Mouse (Mus musculus): ENCODE results near the gene Usp5. TPM values are rescaled to one million over a fixed set of nuclear protein-coding genes. Genes with fewer than 3 reads are reported as not detected.
A peak's percentile ranks its signal among the peaks of the same experiment; 100 is the strongest.
"Not testable (repeated sequence)": the region's sequence is repeated elsewhere in the genome, so short reads cannot be mapped to it uniquely, and the experiment has no call there.

Usp5 gene
- polyA plus RNA-seq, 1 experiment: 65.0 TPM

- Histone ChIP-seq H3K27ac (ENCODE audit: insufficient read depth, low read depth, low read length) (no peak within 1 kb of the TSS), H3K4me1 (ENCODE audit: control insufficient read depth, insufficient read depth, low read length) (peaks cover 20% of the 10 kb centered on the region), H3K4me3 (ENCODE audit: insufficient read depth, low read length) (no peak within 1 kb of the TSS)
- TF ChIP-seq CTCF (IDR thresholded peaks at IDR 0.05; ENCODE audit: low read depth, low read length) (no peak), POLR2A (IDR thresholded peaks at IDR 0.05; ENCODE audit: borderline replicate concordance, low read depth, low read length) (no peak)
Observed at GRCm38 (mm10) chr6:124840241-124841167, 11.2 kb upstream of the Usp5 start, which contains the start of gene Gnb3. Gene Gnb3, minus strand, starts transcription at chr6:124840275.

GRCm38 (mm10) chr6:124839805-124840204, 10.5 kb upstream of the Usp5 start:
- H3K27ac ChIP-seq (ENCODE audit: insufficient read depth, low read depth, low read length): no peak overlapping the region
- H3K4me3 ChIP-seq (ENCODE audit: insufficient read depth, low read length): no peak overlapping the region
- H3K4me1 ChIP-seq (ENCODE audit: control insufficient read depth, insufficient read depth, low read length): peaks cover 27% of the 10 kb centered on the region
- TF ChIP-seq CTCF (IDR thresholded peaks at IDR 0.05; ENCODE audit: low read depth, low read length) (no peak), POLR2A (IDR thresholded peaks at IDR 0.05; ENCODE audit: borderline replicate concordance, low read depth, low read length) (no peak)

- H3K27ac ChIP-seq (ENCODE audit: insufficient read depth, low read depth, low read length): no peak overlapping the region
- peaks cover 37% of the 10 kb centered on the region for H3K4me1 ChIP-seq (ENCODE audit: control insufficient read depth, insufficient read depth, low read length)
- no peak for TF ChIP-seq CTCF (IDR thresholded peaks at IDR 0.05; ENCODE audit: low read depth, low read length)
- no peak for TF ChIP-seq POLR2A (IDR thresholded peaks at IDR 0.05; ENCODE audit: borderline replicate concordance, low read depth, low read length)
- no peak overlapping the region for H3K4me3 ChIP-seq (ENCODE audit: insufficient read depth, low read length)
Observed at GRCm38 (mm10) chr6:124836411-124836810, 7.1 kb upstream of the Usp5 start.

- peaks cover 37% of the 10 kb centered on the region for H3K4me1 ChIP-seq (ENCODE audit: control insufficient read depth, insufficient read depth, low read length)
- H3K4me3 ChIP-seq (ENCODE audit: insufficient read depth, low read length): no peak overlapping the region
- peak overlapping the region; percentile 91; the same call in 1 of the 2 replicates for H3K27ac ChIP-seq (ENCODE audit: insufficient read depth, low read depth, low read length)
- TF ChIP-seq CTCF (IDR thresholded peaks at IDR 0.05; ENCODE audit: low read depth, low read length): no peak
- TF ChIP-seq POLR2A (IDR thresholded peaks at IDR 0.05; ENCODE audit: borderline replicate concordance, low read depth, low read length): no peak
Observed at GRCm38 (mm10) chr6:124835531-124835930, 6.2 kb upstream of the Usp5 start.

GRCm38 (mm10) chr6:124834512-124835081, 5.3 kb upstream of the Usp5 start:
- Histone ChIP-seq H3K4me1 (ENCODE audit: control insufficient read depth, insufficient read depth, low read length) (peaks cover 31% of the 10 kb centered on the region), H3K4me3 (ENCODE audit: insufficient read depth, low read length) (0 out of 2 replicates have a peak overlapping the region, but pooled peaks have one; percentile 23), H3K27ac (ENCODE audit: insufficient read depth, low read depth, low read length) (peak overlapping the region; percentile 91)
- TF ChIP-seq POLR2A (IDR thresholded peaks at IDR 0.05; ENCODE audit: borderline replicate concordance, low read depth, low read length): 0 out of 2 replicates have a peak, but pooled peaks have one; percentile 24
- TF ChIP-seq CTCF (IDR thresholded peaks at IDR 0.05; ENCODE audit: low read depth, low read length): no peak

GRCm38 (mm10) chr6:124831649-124832048, 2.4 kb upstream of the Usp5 start:
- Histone ChIP-seq H3K4me1 (ENCODE audit: control insufficient read depth, insufficient read depth, low read length) (peaks cover 32% of the 10 kb centered on the region), H3K27ac (ENCODE audit: insufficient read depth, low read depth, low read length) (no peak overlapping the region), H3K4me3 (ENCODE audit: insufficient read depth, low read length) (no peak overlapping the region)
- TF ChIP-seq CTCF (IDR thresholded peaks at IDR 0.05; ENCODE audit: low read depth, low read length) (no peak), POLR2A (IDR thresholded peaks at IDR 0.05; ENCODE audit: borderline replicate concordance, low read depth, low read length) (no peak)

GRCm38 (mm10) chr6:124831199-124831598, 1.9 kb upstream of the Usp5 start:
- H3K27ac ChIP-seq (ENCODE audit: insufficient read depth, low read depth, low read length); H3K4me3 ChIP-seq (ENCODE audit: insufficient read depth, low read length): not testable (repeated sequence)
- peaks cover 27% of the 10 kb centered on the region for H3K4me1 ChIP-seq (ENCODE audit: control insufficient read depth, insufficient read depth, low read length)

- Histone ChIP-seq H3K4me3 (ENCODE audit: insufficient read depth, low read length) (peak overlapping the region; percentile 75), H3K4me1 (ENCODE audit: control insufficient read depth, insufficient read depth, low read length) (peaks cover 16% of the 10 kb centered on the region), H3K27ac (ENCODE audit: insufficient read depth, low read depth, low read length) (peak overlapping the region; percentile 84)
- TF ChIP-seq POLR2A (IDR thresholded peaks at IDR 0.05; ENCODE audit: borderline replicate concordance, low read depth, low read length): no peak
- no peak for TF ChIP-seq CTCF (IDR thresholded peaks at IDR 0.05; ENCODE audit: low read depth, low read length)
Observed at GRCm38 (mm10) chr6:124829799-124830700, 766 bp upstream of the Usp5 start.

- peak overlapping the region; percentile 65 for H3K27ac ChIP-seq (ENCODE audit: insufficient read depth, low read depth, low read length)
- TF ChIP-seq POLR2A (IDR thresholded peaks at IDR 0.05; ENCODE audit: borderline replicate concordance, low read depth, low read length) (no peak), CTCF (IDR thresholded peaks at IDR 0.05; ENCODE audit: low read depth, low read length) (no peak)
- H3K4me3 ChIP-seq (ENCODE audit: insufficient read depth, low read length): peak overlapping the region; percentile 75
- H3K4me1 ChIP-seq (ENCODE audit: control insufficient read depth, insufficient read depth, low read length): peaks cover 3% of the 10 kb centered on the region
Observed at GRCm38 (mm10) chr6:124828101-124828592, 1.1 kb downstream of the Usp5 start.
